Mouse (Mus musculus) urinary bladder, postnatal 14 days (tissue): ENCODE measurements around the gene Gm4302.
"Not testable (repeated sequence)": the region's sequence is repeated elsewhere in the genome, so short reads cannot be mapped to it uniquely, and the experiment has no call there.

Experiments used
- DNase-seq: peaks from one replicate; pipeline ENCODE4 v3.0.0; 2021; ENCODE audit warnings: low spot score

The Gm4302 gene

DNA sequence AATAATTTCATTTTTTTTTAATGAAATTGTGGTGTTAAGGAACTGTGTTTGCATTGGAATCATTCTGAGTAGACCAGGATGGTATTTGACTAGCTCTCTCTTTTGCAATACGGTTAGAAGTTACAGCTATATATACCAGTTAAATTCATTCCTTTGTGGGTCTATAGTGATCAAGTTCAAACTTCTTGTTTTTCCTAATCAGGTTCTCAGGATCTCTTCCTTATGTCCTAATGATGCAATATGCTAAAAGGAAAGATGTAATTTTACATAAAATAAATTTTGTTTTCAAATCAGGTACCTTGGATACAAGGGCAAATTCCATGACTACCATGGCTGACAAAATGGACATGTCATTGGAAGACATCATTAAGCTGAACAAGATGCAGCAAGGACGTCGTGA, at the start of gene Gm4302:
Gm4302 (plus strand) TSS at position 301 of the 400 bp plus-strand sequence.
- DNase-seq: not testable (repeated sequence)

GRCm38 (mm10) chr10:100296105-100296504, 44.5 kb upstream of the Gm4302 start:
- no peak for DNase-seq

- DNase-seq: not testable (repeated sequence)
Measured at GRCm38 (mm10) chr10:100300106-100300505, 40.5 kb upstream of the Gm4302 start.

DNA sequence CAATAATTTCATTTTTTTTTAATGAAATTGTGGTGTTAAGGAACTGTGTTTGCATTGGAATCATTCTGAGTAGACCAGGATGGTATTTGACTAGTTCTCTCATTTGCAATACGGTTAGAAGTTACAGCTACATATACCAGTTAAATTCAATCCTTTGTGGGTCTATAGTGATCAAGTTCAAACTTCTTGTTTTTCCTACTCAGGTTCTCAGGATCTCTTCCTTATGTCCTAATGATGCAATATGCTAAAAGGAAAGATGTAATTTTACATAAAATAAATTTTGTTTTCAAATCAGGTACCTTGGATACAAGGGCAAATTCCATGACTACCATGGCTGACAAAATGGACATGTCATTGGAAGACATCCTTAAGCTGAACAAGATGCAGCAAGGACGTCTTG, 5.3 kb upstream of the Gm4302 start, which contains the start of gene Gm4301:
Gm4301 (plus strand) TSS at position 301 of the 400 bp plus-strand sequence.
- DNase-seq: not testable (repeated sequence)

- DNase-seq: not testable (repeated sequence)
Measured at GRCm38 (mm10) chr10:100345672-100346071, 5.0 kb downstream of the Gm4302 start, which contains the start of gene Gm4303. Gene Gm4303, plus strand, starts transcription at chr10:100345972.

- not testable (repeated sequence) for DNase-seq
Measured at GRCm38 (mm10) chr10:100350793-100351192, 10.2 kb downstream of the Gm4302 start, which contains the start of gene Gm4305. Gene Gm4305, plus strand, starts transcription at chr10:100351093.

GRCm38 (mm10) chr10:100356841-100357240, 16.2 kb downstream of the Gm4302 start:
- DNase-seq: not testable (repeated sequence)

DNA sequence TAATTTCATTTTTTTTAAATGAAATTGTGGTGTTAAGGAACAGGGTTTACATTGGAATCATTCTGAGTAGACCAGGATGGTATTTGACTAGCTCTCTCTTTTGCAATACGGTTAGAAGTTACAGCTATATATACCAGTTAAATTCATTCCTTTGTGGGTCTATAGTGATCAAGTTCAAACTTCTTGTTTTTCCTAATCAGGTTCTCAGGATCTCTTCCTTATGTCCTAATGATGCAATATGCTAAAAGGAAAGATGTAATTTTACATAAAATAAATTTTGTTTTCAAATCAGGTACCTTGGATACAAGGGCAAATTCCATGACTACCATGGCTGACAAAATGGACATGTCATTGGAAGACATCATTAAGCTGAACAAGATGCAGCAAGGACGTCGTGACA, 20.4 kb downstream of the Gm4302 start, which contains the start of gene Gm4307:
Gm4307 (plus strand) TSS at position 301 of the 400 bp plus-strand sequence.
- DNase-seq: not testable (repeated sequence)

GRCm38 (mm10) chr10:100382460-100382859, 41.8 kb downstream of the Gm4302 start, which contains the start of gene Gm4312:
Gene Gm4312, minus strand, starts transcription at chr10:100382560.
- not testable (repeated sequence) for DNase-seq
